Mouse (Mus musculus) intestine, embryonic 16.5 days (tissue): ENCODE data around the gene Dnajc2. TPM values are rescaled to one million over a fixed set of nuclear protein-coding genes. Genes with fewer than 3 reads are reported as not detected.

Source experiments
- ATAC-seq: fragments of 200-750 bp; cut with Nextera tagmentation; 2 replicates; pipeline ENCODE4 v1.8.0; 2017; ENCODE audit warnings: moderate TSS enrichment, moderate library complexity
- H3K27ac ChIP-seq: fragments of 300-500 bp; sonication (generic); 2 replicates; pipeline ENCODE4 v1.5.1; 2014; ENCODE audit warnings: mild to moderate bottlenecking, low read length
- H3K27me3 ChIP-seq: fragments of 300-500 bp; sonication (generic); replicated peaks from 2 replicates; pipeline ENCODE4 v1.6.1; 2014; ENCODE audit warnings: low read length, control low read depth, mixed read lengths; ENCODE audit not compliant: control insufficient read depth, insufficient read depth
- H3K36me3 ChIP-seq: fragments of 300-500 bp; sonication (generic); 2 replicates; pipeline ENCODE4 v1.6.1; 2014; ENCODE audit warnings: low read length, control low read depth; ENCODE audit not compliant: control insufficient read depth, insufficient read depth
- H3K4me1 ChIP-seq: fragments of 300-500 bp; sonication (generic); 2 replicates; pipeline ENCODE4 v1.6.1; 2014; ENCODE audit warnings: low read length, control low read depth, mixed read lengths; ENCODE audit not compliant: control insufficient read depth, insufficient read depth
- H3K4me2 ChIP-seq: fragments of 300-500 bp; sonication (generic); 2 replicates; pipeline ENCODE4 v1.6.1; 2014; ENCODE audit warnings: low read depth, low read length, control low read depth
- H3K4me3 ChIP-seq: fragments of 300-500 bp; sonication (generic); 2 replicates; pipeline ENCODE4 v1.5.1; 2014; ENCODE audit warnings: mild to moderate bottlenecking, low read length
- H3K9ac ChIP-seq: fragments of 300-500 bp; sonication (generic); 2 replicates; pipeline ENCODE4 v1.6.1; 2014; ENCODE audit warnings: low read depth, low read length
- H3K9me3 ChIP-seq: fragments of 300-500 bp; sonication (generic); 2 replicates; pipeline ENCODE4 v1.6.1; 2016; ENCODE audit warnings: low read length, control low read depth; ENCODE audit not compliant: control insufficient read depth
- WGBS: fragments of 180-500 bp; shearing (Covaris S2); extraction: QIAGEN DNeasy Blood & Tissue Kit; methylation state at CpG from one replicate; pipeline ENCODE4 v1.1.7; 2014; 5-methylcytosine and 5-hydroxymethylcytosine counted together
- polyA plus RNA-seq: library from polyadenylated mRNA; unstranded; fragments of >200 nt; fragmentation: Nextera tagmentation; extraction: Ambion mirVana; gene quantifications from 2 replicates; pipeline ENCODE4 v1.2.1, GENCODE M21; 2015

Gene Dnajc2
- polyA plus RNA-seq, 1 experiment from 2014 or later, result 63.2 TPM

GRCm38 (mm10) chr5:21792166-21792565 is 7.1 kb upstream of the Dnajc2 start:
- Histone ChIP-seq H3K27me3 (no peaks in the 10 kb centered on the region), H3K4me3 (no peak overlapping the region), H3K9ac (no peak overlapping the region), H3K4me2 (no peak overlapping the region), H3K4me1 (no peaks in the 10 kb centered on the region; the same call in 1 of the 2 replicates), H3K27ac (no peak overlapping the region), H3K9me3 (no peaks in the 10 kb centered on the region), H3K36me3 (peaks cover 8% of the 10 kb centered on the region; the same call in 1 of the 2 replicates)
- no peak for ATAC-seq

DNA sequence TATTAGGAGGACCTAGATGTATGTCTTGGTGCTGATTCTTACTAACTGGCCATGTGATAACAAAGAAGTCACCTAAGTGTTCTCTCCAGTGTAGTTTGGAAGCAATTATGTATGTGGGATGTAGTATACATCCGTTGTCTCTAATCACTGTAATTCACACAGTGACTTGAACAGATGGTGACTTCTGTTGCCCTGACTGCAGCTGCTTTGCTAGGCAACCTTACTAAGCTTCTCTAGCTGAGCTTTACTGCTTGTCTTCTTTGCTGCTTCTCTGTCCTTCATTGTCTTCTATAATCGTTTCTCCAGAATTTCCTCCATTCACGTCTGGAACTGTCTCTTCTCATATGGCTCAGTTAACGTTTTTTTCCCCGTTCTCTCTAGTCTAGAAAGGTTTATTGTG is 4.0 kb upstream of the Dnajc2 start:
- Histone ChIP-seq H3K36me3 (no peaks in the 10 kb centered on the region), H3K4me2 (no peak overlapping the region), H3K27ac (no peak overlapping the region), H3K4me1 (no peaks in the 10 kb centered on the region; the same call in 1 of the 2 replicates), H3K27me3 (no peaks in the 10 kb centered on the region), H3K4me3 (no peak overlapping the region), H3K9me3 (no peaks in the 10 kb centered on the region), H3K9ac (no peak overlapping the region)
- 67% methylated on average over 5 of the region's 5 CpGs for WGBS
- ATAC-seq, result no peak

GRCm38 (mm10) chr5:21787186-21788105 is 2.4 kb upstream of the Dnajc2 start:
- Histone ChIP-seq H3K27ac (no peak overlapping the region), H3K4me1 (no peaks in the 10 kb centered on the region; the same call in 1 of the 2 replicates), H3K9me3 (no peaks in the 10 kb centered on the region), H3K27me3 (no peaks in the 10 kb centered on the region), H3K36me3 (no peaks in the 10 kb centered on the region), H3K4me3 (peak overlapping the region; percentile 96), H3K9ac (peak overlapping the region; percentile 94), H3K4me2 (peak overlapping the region; percentile 63)
- 33% methylated on average over 11 of the region's 11 CpGs for WGBS
- ATAC-seq, result no peak

DNA sequence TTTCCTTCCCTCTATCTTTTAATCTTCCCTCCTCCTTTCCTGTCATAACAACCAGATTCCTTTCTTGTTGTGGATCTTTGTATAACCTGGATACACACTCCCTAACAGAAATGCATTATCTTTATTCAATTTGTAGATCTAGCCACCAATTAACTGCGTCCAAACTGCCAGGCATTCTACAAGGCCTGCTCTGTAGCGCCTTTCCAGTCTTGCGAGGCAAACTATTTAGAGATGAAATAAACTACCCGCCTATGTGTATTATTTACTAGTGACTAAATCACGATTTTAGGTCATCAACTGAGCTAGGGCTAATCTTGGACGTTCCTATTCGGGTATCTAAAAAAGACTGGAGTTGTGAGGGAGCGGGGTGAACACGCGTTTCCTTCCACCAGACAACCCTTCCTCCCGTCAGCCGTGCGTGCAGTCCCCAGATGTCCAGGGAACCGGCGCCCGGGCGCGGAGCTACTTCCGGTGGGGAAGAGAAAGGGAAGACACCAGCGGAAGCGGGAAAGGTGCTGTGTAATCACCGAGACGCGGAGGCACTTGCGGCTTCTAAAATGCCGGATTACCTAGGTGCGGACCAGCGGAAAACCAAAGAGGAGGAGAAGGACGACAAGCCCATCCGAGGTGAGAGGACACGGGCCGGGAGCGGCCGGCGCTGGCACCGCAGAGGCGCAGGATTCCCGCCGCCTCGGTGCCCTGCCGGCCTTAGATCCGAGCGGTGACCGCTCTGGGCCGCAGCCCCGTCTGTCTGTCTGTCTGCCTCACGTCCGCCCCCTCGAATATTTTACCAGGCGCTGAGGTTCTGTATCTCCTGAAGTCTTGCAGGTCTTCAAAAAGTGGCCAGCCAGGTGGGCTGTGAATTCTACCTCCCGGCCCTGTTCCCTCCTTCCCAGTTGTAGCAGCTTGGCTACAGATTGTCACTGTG is 1.5 kb upstream of the Dnajc2 start:
- Histone ChIP-seq H3K4me3 (peak overlapping the region; percentile 96), H3K36me3 (0 out of 2 replicates have a peak, but pooled peaks cover 3% of the 10 kb centered on the region), H3K4me1 (no peaks in the 10 kb centered on the region; the same call in 1 of the 2 replicates), H3K27ac (peak overlapping the region; percentile 62), H3K4me2 (peak overlapping the region; percentile 67), H3K9me3 (no peaks in the 10 kb centered on the region), H3K9ac (peak overlapping the region; percentile 94), H3K27me3 (no peaks in the 10 kb centered on the region)
- WGBS, result 2% methylated on average over 51 of the region's 51 CpGs
- ATAC-seq, result peak; percentile 88

- WGBS, result 79% methylated on average over 7 of the region's 7 CpGs
- no peak for ATAC-seq
- H3K27ac ChIP-seq, result no peak overlapping the region
- no peaks in the 10 kb centered on the region; the same call in 1 of the 2 replicates for H3K4me1 ChIP-seq
- no peak overlapping the region for H3K4me3 ChIP-seq
- no peaks in the 10 kb centered on the region for H3K27me3 ChIP-seq
- H3K9me3 ChIP-seq, result no peaks in the 10 kb centered on the region
- 0 out of 2 replicates have a peak, but pooled peaks cover 3% of the 10 kb centered on the region for H3K36me3 ChIP-seq
- no peak overlapping the region for H3K9ac ChIP-seq
- H3K4me2 ChIP-seq, result peak overlapping the region; percentile 67; the same call in 1 of the 2 replicates
Observed at GRCm38 (mm10) chr5:21785776-21786175, 725 bp upstream of the Dnajc2 start.

- peak overlapping the region; percentile 69 for H3K4me2 ChIP-seq
- H3K27me3 ChIP-seq, result no peaks in the 10 kb centered on the region
- H3K4me1 ChIP-seq, result no peaks in the 10 kb centered on the region; the same call in 1 of the 2 replicates
- peak; percentile 43 for ATAC-seq
- peaks cover 3% of the 10 kb centered on the region; the same call in 1 of the 2 replicates for H3K36me3 ChIP-seq
- peak overlapping the region; percentile 66 for H3K27ac ChIP-seq
- peak overlapping the region; percentile 89 for H3K9ac ChIP-seq
- H3K4me3 ChIP-seq, result peak overlapping the region; percentile 96
- under 1% methylated on average over 51 of the region's 51 CpGs for WGBS
- no peaks in the 10 kb centered on the region for H3K9me3 ChIP-seq
Observed at GRCm38 (mm10) chr5:21784161-21785052, 644 bp downstream of the Dnajc2 start.

GRCm38 (mm10) chr5:21776491-21776890 is 8.6 kb downstream of the Dnajc2 start:
- Histone ChIP-seq H3K36me3 (peaks cover 14% of the 10 kb centered on the region), H3K27ac (no peak overlapping the region), H3K4me1 (no peaks in the 10 kb centered on the region), H3K4me2 (no peak overlapping the region), H3K9ac (no peak overlapping the region), H3K4me3 (no peak overlapping the region), H3K27me3 (no peaks in the 10 kb centered on the region), H3K9me3 (no peaks in the 10 kb centered on the region)
- 91% methylated on average over 6 of the region's 6 CpGs for WGBS
- ATAC-seq, result no peak

GRCm38 (mm10) chr5:21769841-21770240 is 15.2 kb downstream of the Dnajc2 start:
- 92% methylated on average over 6 of the region's 6 CpGs for WGBS
- H3K36me3 ChIP-seq, result peaks cover 12% of the 10 kb centered on the region; the same call in 1 of the 2 replicates
- no peak overlapping the region for H3K4me3 ChIP-seq
- H3K4me2 ChIP-seq, result no peak overlapping the region
- no peak overlapping the region for H3K9ac ChIP-seq
- H3K4me1 ChIP-seq, result no peaks in the 10 kb centered on the region
- H3K9me3 ChIP-seq, result no peaks in the 10 kb centered on the region
- no peaks in the 10 kb centered on the region for H3K27me3 ChIP-seq
- no peak for ATAC-seq
- H3K27ac ChIP-seq, result no peak overlapping the region
